Mouse (Mus musculus) frontal cortex, postnatal 14 days (tissue): ENCODE measurements around the gene Nyap2.
"Not testable (repeated sequence)": the region's sequence is repeated elsewhere in the genome, so short reads cannot be mapped to it uniquely, and the experiment has no call there.

Source experiments
- DNase-seq, 2 experiments: peaks; one replicate each; pipeline ENCODE4 v3.0.0; 2022; ENCODE audit warnings: low spot score in 2 of 2

The Nyap2 gene

GRCm38 (mm10) chr1:81179725-81180124 is 103.0 kb downstream of the Nyap2 start:
- DNase-seq = peak in 1 of 2 experiments; percentile 10

GRCm38 (mm10) chr1:81180686-81181085 is 103.9 kb downstream of the Nyap2 start:
- no peak for DNase-seq

DNA sequence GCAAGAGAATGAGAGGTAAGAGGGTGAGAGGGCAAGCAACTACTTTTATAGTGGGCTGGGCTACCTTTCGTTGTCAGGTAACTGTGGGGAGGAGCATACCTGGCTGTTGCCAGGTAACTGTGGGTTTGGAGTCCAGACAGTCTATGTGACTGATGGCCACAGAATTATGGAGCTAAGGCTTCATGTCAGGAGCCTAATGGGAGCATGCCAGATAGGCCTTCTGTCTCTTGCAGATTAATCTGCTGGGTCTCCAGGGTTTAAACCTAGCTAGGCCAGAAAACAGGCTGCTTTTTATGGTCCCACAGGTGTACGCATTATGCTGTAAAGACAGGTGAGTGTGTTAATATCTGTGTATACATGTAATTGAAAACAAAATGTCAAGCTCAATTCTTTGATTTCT is 132.8 kb downstream of the Nyap2 start:
- DNase-seq = no peak

- no peak for DNase-seq
Measured at GRCm38 (mm10) chr1:81211491-81211890, 134.7 kb downstream of the Nyap2 start.

DNA sequence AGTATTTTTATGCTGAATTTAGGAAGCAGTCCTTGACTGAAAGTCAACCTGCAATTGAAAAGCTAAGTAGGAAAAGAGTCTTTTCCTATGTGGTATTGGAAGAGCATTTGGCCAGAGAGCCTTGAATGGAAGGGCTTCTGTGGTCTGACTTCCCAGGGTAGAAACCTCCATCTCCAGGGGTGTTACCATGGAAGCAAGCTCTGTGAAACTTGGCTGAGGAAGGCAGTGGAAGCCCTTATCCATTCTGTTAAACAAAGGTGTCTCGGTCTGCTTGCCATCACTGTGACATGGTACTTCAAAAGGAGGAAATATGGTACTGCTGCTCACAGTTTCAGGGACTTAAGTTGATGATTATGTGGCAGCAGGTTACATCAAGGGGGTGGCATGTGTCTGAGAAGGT is 143.0 kb downstream of the Nyap2 start:
- no peak for DNase-seq

DNA sequence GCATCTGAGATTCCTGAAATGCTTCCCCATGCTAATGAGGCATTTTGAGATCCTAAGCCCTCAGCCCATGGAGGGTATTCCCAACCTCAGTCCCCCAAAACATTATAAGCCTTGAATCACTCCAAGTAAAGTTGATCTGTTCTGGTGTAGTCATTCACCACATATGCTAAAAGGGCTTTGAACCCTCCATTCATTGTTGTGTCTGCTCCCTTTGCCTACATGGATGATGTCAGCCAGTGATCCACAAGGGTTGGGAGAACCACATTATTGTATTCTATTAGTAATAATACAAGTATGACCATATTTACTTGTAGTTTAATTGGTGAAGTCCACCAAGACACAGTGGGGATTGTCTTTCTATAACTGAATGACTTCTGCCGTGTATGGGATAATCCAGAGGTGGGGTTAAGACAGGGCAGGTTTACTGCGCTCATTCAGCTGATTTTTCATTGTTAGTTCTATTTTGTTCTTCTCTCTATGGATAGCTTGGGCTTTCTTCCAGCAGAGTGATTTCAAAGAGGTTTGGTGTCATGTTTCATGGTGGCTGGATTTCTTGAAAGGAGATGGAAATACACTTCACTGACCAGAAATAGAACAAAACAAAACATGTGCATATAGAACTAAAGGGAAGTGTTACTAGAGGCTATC is 155.1 kb downstream of the Nyap2 start:
- no peak for DNase-seq

DNA sequence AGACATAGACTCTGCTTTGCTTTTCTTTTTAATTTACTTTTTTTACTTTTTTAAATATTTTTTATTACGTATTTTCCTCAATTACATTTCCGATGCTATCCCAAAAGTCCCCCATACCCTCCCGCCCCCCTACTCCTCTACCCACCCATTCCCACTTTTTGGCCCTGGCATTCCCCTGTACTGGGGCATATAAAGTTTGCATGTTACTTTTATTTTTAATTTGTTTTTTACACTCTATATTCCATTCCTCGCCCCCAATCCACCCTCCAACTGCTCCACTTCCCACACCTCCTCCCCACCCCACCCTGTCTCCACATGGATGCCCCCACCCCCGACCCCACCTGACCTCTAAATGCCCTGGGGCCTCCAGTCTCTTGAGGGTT is 155.6 kb downstream of the Nyap2 start:
- not testable (repeated sequence) for DNase-seq

- no peak for DNase-seq
Measured at GRCm38 (mm10) chr1:81248447-81249205, 171.9 kb downstream of the Nyap2 start.

DNA sequence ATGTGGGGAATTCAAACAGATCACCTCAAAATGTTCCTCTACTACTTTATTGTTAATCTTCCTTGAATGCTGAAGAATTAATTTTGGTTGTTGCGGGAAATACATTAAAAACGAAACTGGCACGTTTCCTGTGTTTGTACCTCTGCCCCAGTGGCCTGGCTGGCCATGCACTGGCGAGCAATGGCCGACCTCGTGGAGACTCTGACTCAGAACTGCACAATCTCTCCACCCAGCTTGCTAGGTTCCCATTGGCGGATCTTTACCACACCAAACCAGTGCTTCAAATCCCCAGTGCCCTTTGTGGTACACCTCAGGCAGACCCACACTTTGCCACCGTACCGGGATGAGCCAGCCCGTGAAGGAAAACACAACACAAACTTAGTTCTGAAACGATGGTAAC is 173.3 kb downstream of the Nyap2 start:
- DNase-seq = no peak

DNA sequence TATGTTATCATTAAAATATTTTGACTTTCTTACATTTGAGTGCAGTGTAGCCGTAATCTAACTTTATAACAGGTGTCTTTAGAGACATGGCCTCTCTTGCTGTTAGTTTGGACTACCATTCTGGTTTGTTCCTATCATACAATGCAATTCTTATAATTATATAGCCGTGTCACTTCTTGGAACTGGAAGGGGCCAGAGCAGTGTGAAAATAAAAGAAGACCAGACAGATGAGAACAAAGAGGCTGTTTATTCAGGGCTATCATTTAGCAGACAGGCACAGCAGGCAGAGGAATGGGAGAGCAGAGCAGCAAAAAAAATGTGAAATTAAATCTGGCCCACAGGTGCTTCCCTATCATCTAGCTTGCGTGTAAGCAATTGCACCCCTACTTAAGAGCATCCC is 189.7 kb downstream of the Nyap2 start:
- DNase-seq = no peak

DNA sequence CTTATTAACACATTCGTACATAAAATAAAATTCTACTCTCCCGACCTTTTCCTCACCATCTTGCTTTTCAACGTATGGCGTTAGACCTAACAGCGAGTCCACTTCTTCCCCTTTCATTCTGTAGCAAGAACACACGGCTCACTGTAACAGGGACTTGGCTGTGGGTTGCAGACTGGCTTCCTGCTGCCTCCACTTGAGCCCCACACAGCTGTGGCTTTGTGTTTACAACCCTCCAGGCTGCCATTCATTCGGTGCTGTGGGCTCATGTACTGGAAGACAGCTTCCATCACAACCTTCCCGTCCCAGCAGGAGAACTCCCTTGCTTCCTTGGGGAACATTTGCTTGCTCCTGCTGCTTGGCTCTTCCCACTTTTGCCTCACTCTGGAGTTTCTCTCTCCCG is 204.2 kb downstream of the Nyap2 start:
- DNase-seq = no peak

DNA sequence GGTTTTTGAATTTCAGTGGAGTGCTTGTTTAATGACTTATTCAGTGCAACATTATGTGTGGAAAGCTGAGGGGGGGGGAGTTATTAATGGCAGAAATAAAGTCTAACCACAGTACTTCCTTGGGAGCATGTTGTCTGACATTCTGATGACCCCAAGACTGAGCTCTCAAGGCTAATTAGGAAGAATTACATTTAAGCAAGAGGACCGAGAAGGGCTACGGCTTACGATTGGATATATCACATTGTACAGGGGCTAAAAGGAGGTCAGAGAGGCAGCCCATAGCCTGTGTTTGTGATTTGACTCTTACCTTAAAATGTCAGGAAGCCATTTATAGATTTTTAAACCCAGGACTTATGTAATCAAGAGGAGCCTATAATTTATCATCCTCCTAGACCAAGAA is 208.9 kb downstream of the Nyap2 start:
- DNase-seq = no peak

DNA sequence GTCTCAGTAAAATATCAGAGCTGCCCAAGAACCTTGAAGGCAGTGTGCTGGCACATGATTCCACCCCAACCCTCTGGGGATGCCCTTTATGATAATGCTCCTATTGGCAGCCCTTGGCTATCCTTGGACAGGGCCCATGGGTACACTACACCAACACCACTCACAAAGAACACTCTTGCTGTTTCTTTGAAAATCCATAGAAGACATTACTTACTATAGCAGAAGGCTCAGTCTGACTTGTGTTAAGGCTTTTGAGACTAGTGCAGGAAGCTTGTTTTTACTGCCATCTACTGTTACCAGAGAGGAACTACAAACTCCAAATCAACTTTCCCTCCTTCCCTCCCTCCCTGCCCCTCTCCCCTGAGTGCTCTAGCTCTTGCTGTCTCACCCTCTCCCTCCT is 210.3 kb downstream of the Nyap2 start:
- no peak for DNase-seq

DNA sequence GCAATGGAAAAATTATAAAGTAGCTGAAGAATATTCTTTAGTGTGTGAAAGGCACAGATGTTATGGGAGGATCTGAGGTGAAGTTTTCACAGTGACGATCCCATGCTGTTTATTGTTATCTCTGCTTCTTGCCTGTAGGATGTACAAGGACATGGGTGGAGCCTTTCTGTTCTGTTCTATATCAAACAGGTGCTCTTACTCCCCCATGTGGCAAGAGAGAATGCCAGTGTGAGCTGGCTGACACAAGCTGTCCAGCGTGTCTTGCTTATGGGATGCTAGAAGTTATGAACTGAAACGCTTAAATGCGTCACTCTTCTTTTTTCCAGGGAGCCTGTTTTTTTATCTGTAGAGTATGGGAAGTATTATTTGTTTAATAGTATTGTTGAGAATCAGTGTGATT is 224.0 kb downstream of the Nyap2 start:
- no peak for DNase-seq

- peak in 1 of 2 experiments; percentile 34 for DNase-seq
Measured at GRCm38 (mm10) chr1:81301661-81302060, 224.9 kb downstream of the Nyap2 start.

GRCm38 (mm10) chr1:81303389-81303788 is 226.6 kb downstream of the Nyap2 start:
- no peak for DNase-seq

DNA sequence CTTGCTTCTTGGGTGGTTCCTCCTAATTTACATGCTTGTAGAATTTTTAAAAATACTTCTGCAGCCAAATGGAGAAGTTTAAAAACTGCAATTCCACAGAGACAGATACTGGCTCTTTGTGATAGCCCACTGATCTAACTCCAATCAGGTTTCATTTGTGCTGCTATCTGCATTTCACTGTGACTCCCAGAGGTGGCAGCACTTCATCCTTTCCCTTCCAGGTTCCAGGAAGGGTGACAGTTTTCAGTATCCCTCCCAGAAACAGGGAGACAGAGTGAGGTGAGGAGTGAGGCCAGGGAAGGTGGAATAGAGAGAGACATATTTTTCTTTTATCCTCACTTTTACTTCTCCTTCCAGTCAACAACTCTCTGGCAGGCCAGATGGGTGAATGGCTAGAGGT is 230.7 kb downstream of the Nyap2 start:
- no peak for DNase-seq

GRCm38 (mm10) chr1:81307934-81308333 is 231.2 kb downstream of the Nyap2 start:
- DNase-seq = no peak

- DNase-seq = peak; percentile 46 to 77
Measured at GRCm38 (mm10) chr1:81310087-81310626, 233.4 kb downstream of the Nyap2 start.

- peak; percentile 43 to 75 for DNase-seq
Measured at GRCm38 (mm10) chr1:81316403-81316994, 239.7 kb downstream of the Nyap2 start.

DNA sequence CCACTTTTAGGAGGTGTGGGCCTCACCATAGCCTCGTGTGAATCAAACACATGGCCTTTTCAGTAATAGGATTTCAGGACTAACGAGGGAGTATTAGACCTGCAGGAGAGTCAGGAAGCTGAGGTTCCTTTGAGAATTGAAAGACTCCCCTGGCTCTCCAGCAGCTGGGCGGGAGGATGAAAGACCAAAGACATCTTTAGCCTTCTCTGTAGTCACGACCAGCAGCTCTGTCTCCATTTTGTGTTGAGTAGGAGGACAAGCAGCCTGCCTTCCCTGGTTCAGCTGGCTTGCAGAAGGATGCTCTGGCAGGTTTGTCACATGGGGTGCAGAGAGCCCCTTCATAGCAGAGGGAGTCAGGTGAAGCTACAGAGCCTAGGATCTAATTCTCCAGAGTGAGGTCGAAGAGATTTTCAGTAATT is 240.3 kb downstream of the Nyap2 start:
- DNase-seq = peak in 1 of 2 experiments; percentile 17

DNA sequence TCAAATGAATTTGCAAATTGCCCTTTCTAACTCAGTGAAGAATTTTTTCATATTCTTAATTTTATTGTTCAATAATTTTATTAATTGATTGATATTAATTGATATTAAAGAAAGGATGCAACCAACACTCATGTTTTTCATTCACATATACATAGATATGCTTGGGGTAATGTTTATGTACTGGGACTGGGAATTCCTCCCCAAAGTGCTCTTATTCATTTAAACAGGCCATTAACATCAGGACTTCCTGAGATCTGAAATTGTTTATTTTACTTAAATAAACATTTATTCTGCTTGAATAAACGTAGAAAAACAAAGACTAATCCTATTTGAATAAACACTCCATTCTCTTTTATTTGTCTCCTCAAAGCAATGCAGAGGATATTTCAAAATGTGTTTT is 311.0 kb downstream of the Nyap2 start:
- DNase-seq = no peak
